Mouse (Mus musculus) CH12.LX (cell line): ENCODE data around the gene Cngb1.

Experiments used
- CTCF ChIP-seq, 2 experiments: IDR thresholded peaks in 1 of 2; conservative IDR thresholded peaks in 1 of 2; 2 replicates each; pipeline ENCODE4 v1.5.1; 2011 to 2012; ENCODE audit warnings: low read depth in 2 of 2, low read length in 2 of 2, improper control_type of control experiment in 1 of 2, inconsistent platforms in 1 of 2, mild to moderate bottlenecking in 1 of 2, moderate library complexity in 1 of 2
- ELF1 ChIP-seq: IDR thresholded peaks from 2 replicates; pipeline ENCODE4 v1.6.1; 2014; ENCODE audit warnings: low read depth, mild to moderate bottlenecking, inconsistent platforms, low read length, improper control_type of control experiment
- GABPA ChIP-seq: IDR thresholded peaks from 2 replicates; pipeline ENCODE4 v1.6.1; 2012; ENCODE audit warnings: low read depth, low read length, improper control_type of control experiment, inconsistent platforms; ENCODE audit not compliant: insufficient replicate concordance
- POLR2A ChIP-seq: IDR thresholded peaks from 2 replicates; pipeline ENCODE4 v1.6.1; 2011; ENCODE audit warnings: low read depth, mild to moderate bottlenecking, improper control_type of control experiment, low read length
- RCOR1 ChIP-seq: conservative IDR thresholded peaks from 2 replicates; pipeline ENCODE4 v1.6.1; 2012; ENCODE audit warnings: low read depth, mild to moderate bottlenecking, inconsistent platforms, low read length, improper control_type of control experiment

DNA sequence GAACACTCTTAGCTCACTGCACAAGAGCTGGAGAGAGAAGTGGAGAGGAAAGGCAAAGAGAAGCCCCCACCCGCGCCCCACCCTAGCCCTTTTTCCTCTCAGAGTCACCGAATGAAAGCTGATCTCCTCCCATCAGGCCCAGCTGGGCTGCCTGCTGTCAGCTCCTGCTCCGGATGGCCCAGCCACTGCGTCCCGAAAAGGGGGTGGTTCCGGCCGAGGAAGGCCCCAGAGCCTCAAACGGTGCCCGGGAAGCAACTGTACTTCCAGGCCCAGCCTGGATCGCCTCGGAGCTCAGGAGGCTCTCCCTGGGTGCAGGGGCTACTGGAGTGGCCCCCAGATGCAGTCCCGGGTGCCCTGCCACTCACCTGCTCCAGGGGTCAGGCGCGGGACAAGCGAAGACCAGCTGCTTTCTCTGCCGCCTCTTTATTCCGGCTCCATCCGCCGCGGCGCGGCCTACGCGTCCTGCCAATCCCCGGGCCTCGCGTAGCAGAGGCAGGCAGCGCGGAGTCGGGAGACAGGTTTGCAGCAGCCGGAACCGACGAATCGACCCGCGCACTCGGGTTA, 24.9 kb upstream of the Cngb1 start:
- no peak for TF ChIP-seq POLR2A
- TF ChIP-seq ELF1: no peak
- TF ChIP-seq CTCF (conservative IDR thresholded peaks at IDR 0.05 in 1 of 2, IDR thresholded peaks at IDR 0.05 in 1 of 2; ENCODE audit: low read depth in 2 of 2, low read length in 2 of 2): no peak
- no peak for TF ChIP-seq RCOR1
- TF ChIP-seq GABPA: no peak
